Mouse (Mus musculus) hindbrain, embryonic 16.5 days (tissue): ENCODE measurements around the gene Muc5b. TPM values are rescaled to one million over a fixed set of nuclear protein-coding genes. Genes with fewer than 3 reads are reported as not detected.

Experiments used
- polyA plus RNA-seq: library from polyadenylated mRNA; unstranded; fragments of >200 nt; fragmentation: Nextera tagmentation; extraction: Ambion mirVana; gene quantifications from 2 replicates; pipeline ENCODE4 v1.2.1, GENCODE M21; 2015

Muc5b gene
- polyA plus RNA-seq, 1 experiment from 2014 or later = 0.03 TPM

Other genes with a start within 250 kb of the Muc5b start
- gene Muc6, start 183.8 kb upstream of the Muc5b start, polyA plus RNA-seq = 0.19 and 0.29 TPM in 2 replicates
- gene Muc2, start 148.7 kb upstream of the Muc5b start, polyA plus RNA-seq = 0.40 and 0.58 TPM in 2 replicates
- gene Muc5ac, start 50.1 kb upstream of the Muc5b start, polyA plus RNA-seq = not detected in 2 replicates
- gene Tollip, start 79.4 kb downstream of the Muc5b start, polyA plus RNA-seq = 77.3 and 84.7 TPM in 2 replicates
- 19.6 and 20.7 TPM in 2 replicates for gene Brsk2, start 110.7 kb downstream of the Muc5b start, polyA plus RNA-seq
- gene Mob2, start 222.0 kb downstream of the Muc5b start, polyA plus RNA-seq = 52.7 and 55.9 TPM in 2 replicates